Mouse (Mus musculus) heart, postnatal 4 days (tissue): Measurements from ENCODE around the gene Ccl27b. TPM values are rescaled to one million over a fixed set of nuclear protein-coding genes. Genes with fewer than 3 reads are reported as not detected.
"Not testable (repeated sequence)": the region's sequence is repeated elsewhere in the genome, so short reads cannot be mapped to it uniquely, and the experiment has no call there.

ENCODE experiments used
- DNase-seq: peaks from one replicate; pipeline ENCODE4 v3.0.0; 2021
- total RNA-seq, 2 experiments: library from RNA; stranded (reverse); gene quantifications; 2 replicates each; pipeline ENCODE4 v1.2.3; 2021

Gene Ccl27b
- not detected for total RNA-seq

- DNase-seq, result not testable (repeated sequence)
These were observed at the start of gene Ccl27b for GRCm38 (mm10) chr4:42654951-42655350. Ccl27b (plus strand) TSS chr4:42655251.

DNA sequence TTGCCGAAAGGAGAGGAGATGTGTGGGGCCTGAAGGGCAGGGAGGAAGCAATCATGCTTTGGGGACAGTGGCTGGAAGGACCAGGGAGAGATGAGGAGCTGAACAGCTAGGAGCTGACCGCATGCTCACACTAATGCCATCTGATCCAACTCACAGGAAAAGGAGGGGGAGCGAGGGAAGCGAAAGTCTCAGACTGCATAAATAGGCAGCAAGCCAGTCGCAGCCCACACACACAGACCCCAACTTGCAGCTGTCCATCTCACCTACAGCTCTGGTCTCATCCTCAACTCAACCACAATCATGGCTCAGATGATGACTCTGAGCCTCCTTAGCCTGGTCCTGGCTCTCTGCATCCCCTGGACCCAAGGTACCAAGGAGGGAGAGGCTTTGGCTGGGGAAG, 43.2 kb upstream of the Ccl27b start, which contains the start of gene Gm10591:
Gene Gm10591 (plus strand): TSS at position 301 of the 400 bp plus-strand sequence.
- DNase-seq, result not testable (repeated sequence)

GRCm38 (mm10) chr4:42629419-42629818, 25.6 kb upstream of the Ccl27b start, which contains the start of gene Gm2564:
Gm2564 (plus strand) TSS chr4:42629719.
- not testable (repeated sequence) for DNase-seq

- not testable (repeated sequence) for DNase-seq
These were observed 6.7 kb downstream of the Ccl27b start, which contains the start of gene Il11ra2 for GRCm38 (mm10) chr4:42661793-42662192. Il11ra2 (minus strand) TSS chr4:42661893.

DNA sequence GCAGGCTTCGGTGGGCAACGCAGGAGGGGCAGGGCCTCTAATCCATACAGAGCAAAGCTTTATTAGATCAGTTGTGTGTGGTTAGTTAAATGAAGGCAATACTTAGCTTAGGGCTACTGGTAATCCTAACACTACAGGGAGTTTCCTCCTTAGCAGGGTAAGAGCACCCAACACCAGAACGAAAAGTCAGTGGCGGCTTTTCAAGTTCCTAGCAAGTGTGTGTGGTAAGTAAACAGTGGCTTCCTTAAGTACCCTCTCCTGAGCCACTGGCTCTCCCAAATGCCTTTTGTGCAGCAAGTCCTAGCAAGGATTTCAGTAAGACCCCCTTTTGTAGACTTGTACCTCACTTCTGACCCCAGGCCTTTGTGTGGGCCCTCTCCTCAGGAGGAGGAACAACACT, 20.4 kb downstream of the Ccl27b start:
- not testable (repeated sequence) for DNase-seq

- DNase-seq, result not testable (repeated sequence)
These were observed 24.3 kb downstream of the Ccl27b start for GRCm38 (mm10) chr4:42679365-42679764.

DNA sequence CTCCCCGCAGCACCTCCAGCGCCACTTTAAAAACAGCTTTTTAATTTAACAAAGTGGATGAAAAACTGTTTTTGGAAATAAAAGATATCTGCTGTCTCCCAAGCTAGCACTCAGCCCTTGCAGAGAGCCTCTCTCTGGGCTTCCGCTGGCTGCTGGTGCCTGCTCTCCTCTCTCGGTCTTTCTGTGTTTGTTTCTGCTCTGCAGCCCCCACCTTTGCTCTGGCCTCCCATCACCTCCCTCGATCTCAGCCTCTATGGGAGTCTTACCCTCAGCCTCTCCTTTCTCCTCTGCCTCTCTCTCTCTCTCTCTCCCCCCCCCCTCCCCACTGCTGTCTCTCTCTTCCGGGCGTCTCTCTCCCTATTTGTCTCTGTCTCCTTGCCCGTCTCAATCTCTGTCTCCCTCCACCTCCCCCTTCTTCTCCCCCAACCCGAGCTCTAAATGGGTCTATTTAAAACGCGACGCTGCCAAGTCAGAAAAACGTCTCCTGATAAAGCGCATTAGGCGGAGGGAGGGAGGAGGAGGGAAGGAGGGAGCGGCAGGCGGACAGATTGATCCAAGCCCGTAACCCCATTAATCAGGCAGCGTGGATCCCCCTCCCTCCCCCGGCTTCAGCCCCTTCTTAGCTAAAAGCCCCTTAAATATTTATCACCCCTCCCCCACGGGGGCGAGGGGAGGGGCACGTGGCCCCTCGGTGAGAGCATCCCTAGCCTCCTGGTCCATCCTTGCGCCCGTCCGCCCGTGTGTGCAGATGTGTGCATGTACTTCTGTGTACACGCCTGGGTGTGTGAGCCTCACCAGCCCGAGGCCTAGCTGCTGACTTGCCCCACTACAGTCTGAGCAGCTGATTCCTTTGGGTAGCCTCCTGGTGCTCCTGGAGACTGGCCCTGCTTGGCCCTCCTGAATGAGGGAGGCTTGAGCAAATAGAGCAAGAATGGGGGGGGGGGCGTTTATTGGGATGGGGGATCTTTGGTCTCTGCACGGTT, 25.6 kb downstream of the Ccl27b start:
- DNase-seq, result not testable (repeated sequence)

DNA sequence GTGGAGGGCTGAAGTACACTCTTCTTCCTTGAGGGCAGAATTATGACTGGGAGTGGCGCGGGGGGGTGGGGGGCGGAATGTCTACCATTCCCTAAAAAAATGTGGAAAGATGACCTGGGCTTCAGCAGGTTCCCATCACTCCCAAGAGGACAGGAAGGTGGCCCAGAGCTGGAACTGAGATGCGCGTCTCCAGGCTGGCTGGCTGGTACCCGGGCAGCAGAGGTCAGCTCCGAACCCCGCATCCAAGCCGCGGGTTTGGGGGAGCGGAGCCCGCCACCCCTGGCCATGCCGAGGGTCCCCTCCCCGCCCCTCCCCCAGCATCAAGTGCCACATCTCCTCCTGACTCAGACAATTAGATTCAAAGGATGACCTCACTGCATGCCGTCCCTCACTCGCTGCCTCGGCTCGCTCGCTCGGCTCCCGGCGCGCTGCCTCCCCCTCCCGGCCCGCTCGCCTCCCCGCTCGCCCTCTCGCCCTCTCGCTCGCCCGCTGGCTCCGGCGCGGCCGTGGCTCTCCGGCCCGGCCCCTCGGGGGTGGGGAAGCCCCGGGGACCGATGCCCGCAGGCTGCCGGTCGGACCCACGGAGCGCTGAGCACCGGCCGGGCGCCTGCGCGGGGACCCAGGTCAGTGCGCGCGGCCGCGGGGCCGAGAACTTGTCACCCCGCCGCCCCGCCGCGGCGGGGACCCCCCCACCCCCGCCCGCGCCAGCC, 26.6 kb downstream of the Ccl27b start:
- DNase-seq, result not testable (repeated sequence)

- DNase-seq, result not testable (repeated sequence)
These were observed 27.1 kb downstream of the Ccl27b start for GRCm38 (mm10) chr4:42682183-42682524.

Other genes starting within 250 kb of the Ccl27b start
- not detected for gene Gm21586, start 215.9 kb upstream of the Ccl27b start, total RNA-seq
- under 1 TPM in 1 of 2 experiments, not detected in 1; 0.12 TPM for gene Gm2163, start 188.5 kb upstream of the Ccl27b start, total RNA-seq
- not detected for gene Fam205a2, start 127.1 kb upstream of the Ccl27b start, total RNA-seq
- not detected for gene Gm10591, start 43.1 kb upstream of the Ccl27b start, total RNA-seq
- gene Gm2564, start 25.5 kb upstream of the Ccl27b start, total RNA-seq, result under 1 TPM; 0.68 to 0.81 TPM
- gene Il11ra2, start 6.6 kb downstream of the Ccl27b start, total RNA-seq, result not detected
- not detected for gene 4930578G10Rik, start 80.3 kb downstream of the Ccl27b start, total RNA-seq
- gene Ccl19, start 101.3 kb downstream of the Ccl27b start, total RNA-seq, result not detected
- gene Ccl21a, start 118.7 kb downstream of the Ccl27b start, total RNA-seq, result 10 to 100 TPM; 10.4 to 14.7 TPM
- gene Fam205a1, start 198.6 kb downstream of the Ccl27b start, total RNA-seq, result not detected
- not detected for gene Gm12394, start 201.5 kb downstream of the Ccl27b start, total RNA-seq
- gene Fam205c, start 219.0 kb downstream of the Ccl27b start, total RNA-seq, result 1 to 10 TPM; 1.3 TPM